Mouse (Mus musculus) adipocyte (in vitro differentiated cells): ENCODE results near the gene Micall2.
"Not testable (repeated sequence)": the region's sequence is repeated elsewhere in the genome, so short reads cannot be mapped to it uniquely, and the experiment has no call there.

Experiments used
- DNase-seq: peaks from one replicate; pipeline ENCODE4 v3.0.0-alpha.2; 2016; ENCODE audit warnings: low spot score

The Micall2 gene

GRCm38 (mm10) chr5:139730712-139731486 is 5.2 kb downstream of the Micall2 start:
- DNase-seq: peak; percentile 52

- DNase-seq: no peak
These were observed 8.9 kb downstream of the Micall2 start for GRCm38 (mm10) chr5:139727261-139727660.

DNA sequence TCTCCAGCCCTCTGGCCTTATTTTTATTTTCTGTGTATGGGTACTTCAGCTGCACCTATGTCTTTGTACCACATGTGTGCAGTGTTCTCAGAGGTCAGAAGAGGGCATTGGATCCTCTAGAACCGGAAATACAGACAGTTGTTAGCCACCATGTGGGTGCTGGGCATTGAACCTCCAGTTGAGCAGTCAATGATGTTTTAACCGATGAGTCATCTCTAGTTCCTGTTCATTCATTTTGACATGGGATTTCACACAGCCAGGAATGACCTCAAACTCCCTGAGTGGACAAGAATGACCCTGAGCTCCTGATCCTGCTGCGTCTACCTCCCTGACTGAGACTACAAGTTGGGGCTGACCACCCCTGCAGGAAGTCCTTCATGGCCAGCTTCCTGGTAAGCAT is 9.9 kb downstream of the Micall2 start:
- no peak for DNase-seq

GRCm38 (mm10) chr5:139724336-139725116 is 11.6 kb downstream of the Micall2 start:
- DNase-seq: peak; percentile 66

DNA sequence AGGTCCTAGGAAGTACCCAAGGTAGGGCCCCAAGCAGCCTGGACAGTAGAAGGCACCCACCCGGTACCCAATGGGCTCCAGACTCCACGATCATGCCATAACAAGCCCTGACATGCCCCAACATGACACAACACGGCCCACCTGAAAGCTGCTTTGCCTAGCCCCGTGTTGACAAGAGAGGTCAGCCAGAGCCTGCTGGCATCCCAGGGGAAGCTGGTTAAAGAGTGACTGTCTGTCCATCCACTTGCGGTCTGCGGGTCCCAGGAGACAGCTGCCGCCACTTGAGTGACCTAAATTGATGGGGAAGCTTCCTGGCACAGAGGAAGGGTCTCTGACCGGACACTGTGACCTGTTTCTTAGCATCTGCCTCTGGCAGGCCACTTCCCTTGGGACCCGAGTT is 13.0 kb downstream of the Micall2 start:
- no peak for DNase-seq

DNA sequence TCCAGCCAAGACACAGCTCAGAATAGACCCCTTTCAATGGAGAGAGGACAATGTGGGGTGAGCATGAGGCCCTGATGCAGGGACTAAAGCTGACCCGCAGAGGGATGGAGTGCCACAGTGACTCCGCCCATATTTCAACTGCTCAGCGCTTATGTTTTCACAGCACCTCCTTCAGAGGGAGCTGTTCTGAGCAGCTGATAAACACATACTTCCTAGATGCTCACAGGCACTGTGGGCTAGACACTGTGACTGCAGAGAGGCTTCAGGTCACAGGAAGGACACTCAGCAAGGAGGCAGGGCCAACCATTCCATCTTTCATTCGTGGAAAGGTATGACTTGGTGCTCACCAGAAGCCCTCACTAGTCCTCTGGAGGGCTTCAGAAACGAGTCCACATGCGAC is 13.4 kb downstream of the Micall2 start:
- DNase-seq: no peak

- DNase-seq: no peak
These were observed 17.2 kb downstream of the Micall2 start for GRCm38 (mm10) chr5:139718949-139719348.

DNA sequence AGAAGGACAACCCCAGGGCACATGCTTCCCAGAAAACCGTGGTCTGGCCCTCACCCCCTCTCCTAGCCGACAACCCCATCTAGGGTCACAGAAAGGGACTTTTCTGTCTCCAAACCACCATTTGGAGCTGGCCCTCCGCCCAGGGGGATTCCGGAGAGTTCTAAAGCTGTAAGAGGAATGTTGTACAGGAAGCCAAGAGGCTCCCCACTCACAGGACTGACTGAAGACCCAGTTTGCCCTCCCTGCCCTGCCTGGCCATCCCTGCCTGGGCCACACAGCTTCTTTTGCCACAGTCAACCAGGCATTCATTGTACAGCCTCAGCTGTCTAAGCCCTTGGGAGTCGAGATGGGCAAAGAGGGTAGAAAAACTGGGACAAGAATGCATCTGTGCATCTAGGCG is 17.6 kb downstream of the Micall2 start:
- DNase-seq: no peak

DNA sequence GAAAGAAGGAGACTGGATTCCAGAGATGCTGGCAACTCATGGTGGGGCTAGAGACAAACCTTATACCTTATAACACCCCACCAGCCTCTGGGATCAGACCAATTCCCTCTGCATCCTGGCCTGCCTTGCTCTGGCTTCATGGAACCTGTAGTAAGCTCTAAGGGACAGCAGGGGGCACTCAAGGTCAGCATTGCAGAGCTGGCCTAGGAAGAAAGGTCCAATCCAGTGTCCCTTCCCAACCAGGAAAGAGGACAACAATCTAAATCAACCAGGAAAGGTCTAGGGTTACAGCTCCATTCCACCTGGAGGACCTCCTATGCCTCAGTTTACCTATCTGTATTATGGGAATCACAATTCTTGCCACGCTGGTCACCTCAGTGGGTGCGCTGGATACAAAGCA is 18.4 kb downstream of the Micall2 start:
- peak; percentile 83 for DNase-seq

DNA sequence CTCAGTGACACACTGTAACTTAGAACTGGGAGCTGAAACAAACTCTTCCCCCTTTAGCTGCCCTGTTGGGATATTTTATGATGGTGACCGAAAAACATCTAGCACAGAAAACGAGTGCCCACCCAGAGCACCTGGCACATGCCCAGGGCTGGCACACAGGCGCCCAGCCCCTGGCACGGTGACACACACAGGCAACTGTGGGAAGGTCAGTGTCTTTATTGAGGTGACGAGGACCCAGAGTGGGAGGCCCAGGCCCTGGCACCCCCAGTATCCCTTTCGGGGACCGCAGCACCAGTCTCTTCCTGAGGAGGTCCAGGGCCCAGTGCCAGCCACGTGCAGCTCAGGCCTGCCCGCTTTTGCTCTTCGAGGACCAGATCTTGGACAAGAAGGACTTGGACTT is 29.6 kb downstream of the Micall2 start:
- DNase-seq: no peak

GRCm38 (mm10) chr5:139702905-139703304 is 33.2 kb downstream of the Micall2 start:
- no peak for DNase-seq

GRCm38 (mm10) chr5:139702236-139702635 is 33.9 kb downstream of the Micall2 start:
- no peak for DNase-seq

DNA sequence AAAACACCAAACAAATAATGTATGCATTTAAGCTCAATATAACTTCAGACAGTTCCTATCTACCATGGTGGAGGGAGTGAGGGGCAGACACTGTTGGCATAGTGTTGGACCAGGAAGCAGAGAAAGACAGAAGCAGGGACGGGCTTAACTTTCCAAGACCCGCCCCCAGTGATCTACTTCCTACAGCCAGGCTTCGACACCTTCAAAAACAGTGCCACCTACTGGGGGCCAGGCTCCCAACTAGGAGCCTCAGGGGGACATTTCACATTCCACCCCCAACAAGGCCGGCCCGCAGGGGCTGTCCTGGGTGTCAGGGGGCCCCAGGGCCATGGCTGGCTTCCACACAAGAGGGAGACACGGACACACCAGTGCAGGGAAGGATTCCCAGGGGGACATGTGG is 39.2 kb downstream of the Micall2 start:
- no peak for DNase-seq

GRCm38 (mm10) chr5:139695876-139696275 is 40.3 kb downstream of the Micall2 start:
- not testable (repeated sequence) for DNase-seq

DNA sequence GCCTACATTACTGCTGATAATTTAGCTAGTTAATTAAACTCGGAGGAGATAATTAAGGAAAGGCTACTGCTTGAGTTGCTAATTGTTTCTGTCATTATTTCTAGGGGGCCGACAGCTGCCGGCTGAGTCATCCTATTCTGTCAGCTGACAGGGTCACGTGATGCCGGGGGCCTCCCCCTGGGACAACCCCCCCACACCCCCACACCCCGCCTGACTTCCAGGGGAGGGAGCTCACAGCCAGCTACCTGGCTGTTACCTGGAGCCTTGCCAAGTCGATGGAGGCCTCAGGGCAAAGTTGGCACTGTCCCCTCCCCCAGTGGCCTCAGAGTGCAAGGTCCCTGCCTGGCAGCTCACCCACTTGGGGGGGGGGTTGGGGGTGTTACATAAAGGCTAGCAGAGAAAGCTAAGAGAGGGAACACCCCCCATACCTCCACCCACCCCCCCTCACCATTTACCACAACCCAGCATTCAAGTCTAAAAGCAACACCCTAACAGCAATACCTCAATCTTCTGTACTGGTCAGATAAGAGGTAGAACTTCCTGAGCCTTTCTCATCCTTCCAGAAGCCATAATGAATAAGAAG is 41.1 kb downstream of the Micall2 start:
- no peak for DNase-seq

GRCm38 (mm10) chr5:139694292-139694988 is 41.7 kb downstream of the Micall2 start:
- DNase-seq: no peak

DNA sequence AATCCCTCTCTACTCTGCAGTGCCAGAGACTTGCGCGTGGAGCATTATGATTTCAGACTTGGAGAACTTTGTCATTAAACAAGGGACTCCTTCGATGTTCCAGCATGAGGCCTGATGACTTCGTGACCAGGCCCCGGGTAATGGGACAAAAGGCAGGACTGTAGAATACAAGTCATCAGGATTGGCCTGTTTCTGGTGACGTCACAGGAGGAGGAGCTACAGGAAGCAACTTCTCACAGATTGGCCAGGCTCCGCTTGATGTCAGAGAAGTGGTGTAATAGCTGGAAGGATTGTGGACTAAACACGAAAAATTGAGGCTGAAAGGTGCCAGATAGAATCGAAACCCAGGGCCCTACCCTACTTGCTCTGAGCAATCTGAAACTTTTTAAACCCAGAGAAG is 45.3 kb downstream of the Micall2 start:
- DNase-seq: peak; percentile 17

DNA sequence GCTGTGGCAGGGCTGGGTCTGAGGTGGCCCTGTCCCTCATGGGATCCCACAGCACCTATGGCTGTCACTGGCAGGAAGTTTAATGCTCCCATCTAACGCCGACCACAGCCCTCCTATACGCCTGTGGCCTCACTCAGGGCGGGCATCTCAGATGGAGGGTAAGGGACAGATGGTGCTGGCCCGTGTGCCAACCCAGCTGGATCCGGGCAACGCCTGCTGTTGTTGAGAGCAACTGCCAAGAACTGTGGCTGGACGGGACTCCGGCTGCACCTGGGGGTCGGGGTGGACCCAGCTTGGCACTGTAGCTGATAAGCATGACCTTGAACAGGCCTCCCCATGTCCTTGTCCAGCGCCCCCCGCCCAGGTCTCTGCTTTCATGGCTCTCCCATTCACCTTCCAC is 47.8 kb downstream of the Micall2 start:
- DNase-seq: no peak

DNA sequence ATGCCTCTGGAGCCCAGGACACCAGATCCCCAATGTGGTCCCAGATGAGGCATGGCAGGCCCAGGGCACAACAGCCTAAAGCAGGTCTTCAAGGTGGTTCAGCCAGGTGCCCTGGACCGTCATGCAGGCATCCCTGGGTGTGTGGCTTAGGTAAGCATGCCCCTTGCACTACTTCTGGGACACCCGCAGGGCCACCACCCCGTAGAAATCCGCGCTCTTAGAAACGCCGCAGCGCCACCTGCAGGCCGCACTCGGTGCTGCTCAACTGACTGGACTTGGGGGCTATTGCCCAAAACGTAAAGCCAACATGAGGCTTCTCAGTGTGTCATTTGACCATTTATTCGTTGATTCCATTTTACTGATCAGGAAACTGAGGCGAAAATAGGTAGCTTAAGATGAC is 48.5 kb downstream of the Micall2 start:
- no peak for DNase-seq

DNA sequence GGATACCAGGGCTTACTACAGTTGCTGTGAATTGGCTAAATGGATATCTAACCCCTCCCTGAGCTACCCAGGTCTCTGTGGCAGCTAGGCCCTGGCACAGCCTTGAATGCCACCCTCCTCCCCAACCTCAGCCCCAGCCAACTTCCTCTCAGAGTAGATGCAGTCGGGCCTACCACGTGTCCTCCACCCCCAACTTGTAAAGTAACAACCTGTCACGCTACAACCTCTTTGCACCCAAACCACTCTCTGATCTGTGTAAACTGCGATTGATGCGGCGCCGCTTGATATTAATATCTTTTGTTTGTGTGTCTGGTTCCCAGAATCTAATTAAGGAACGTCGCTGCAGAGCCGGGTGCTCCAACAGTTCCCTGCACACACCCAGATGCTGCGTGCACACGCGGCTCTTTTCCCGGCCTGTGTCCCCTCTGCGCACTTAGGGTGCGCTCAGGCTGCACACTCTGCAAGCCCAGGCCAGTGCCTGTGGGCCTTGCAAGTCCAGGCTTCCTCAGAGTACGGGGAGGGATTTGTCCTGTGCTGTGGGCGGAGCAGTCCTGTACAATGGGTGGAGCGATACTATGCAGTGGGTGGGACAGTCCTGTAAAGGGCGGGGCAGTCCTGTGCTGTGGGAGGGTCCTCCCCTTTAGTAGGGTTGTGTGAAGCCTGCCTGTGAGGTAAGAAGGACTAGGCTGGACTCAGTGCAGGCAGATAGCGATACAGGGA is 49.4 kb downstream of the Micall2 start:
- DNase-seq: no peak

- no peak for DNase-seq
These were observed 52.9 kb downstream of the Micall2 start for GRCm38 (mm10) chr5:139683228-139683627.

DNA sequence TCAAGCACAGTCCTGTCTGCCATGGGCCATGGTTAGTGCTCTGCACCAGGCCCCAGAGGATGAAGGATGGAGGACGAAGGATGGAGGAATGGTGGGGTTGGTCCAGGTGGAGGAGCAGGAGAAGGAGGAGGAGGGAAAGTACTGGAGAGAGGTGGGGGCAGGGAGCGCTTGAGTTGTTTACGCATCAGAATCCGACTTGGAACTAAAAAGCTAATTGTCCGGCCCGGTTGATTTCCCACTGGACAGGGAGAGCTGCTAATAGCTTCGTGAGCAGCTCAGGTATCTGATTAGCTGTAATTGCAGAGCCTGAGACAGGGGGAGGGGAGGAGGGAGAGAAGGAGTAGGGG is 53.5 kb downstream of the Micall2 start:
- no peak for DNase-seq
